Mouse (Mus musculus) bone marrow, adult 2 months (tissue): ENCODE data around the gene Capn13. TPM values are rescaled to one million over a fixed set of nuclear protein-coding genes. Genes with fewer than 3 reads are reported as not detected.

Experiments used
- H3K27ac ChIP-seq: fragments of 200-500 bp; 2 replicates; pipeline ENCODE4 v1.5.1; 2012; ENCODE audit warnings: low read depth, mild to moderate bottlenecking, control low read depth, inconsistent platforms, low read length; ENCODE audit not compliant: control insufficient read depth, poor library complexity, insufficient read depth
- H3K4me1 ChIP-seq: fragments of 200-500 bp; 2 replicates; pipeline ENCODE4 v1.6.1; 2011; ENCODE audit warnings: low read length; ENCODE audit not compliant: control insufficient read depth, insufficient read depth
- H3K4me3 ChIP-seq: fragments of 200-500 bp; replicated peaks from 2 replicates; pipeline ENCODE3; 2011; ENCODE audit warnings: mild to moderate bottlenecking, low read depth, low read length, control low read depth; ENCODE audit not compliant: control insufficient read depth
- CTCF ChIP-seq: fragments of 200-500 bp; IDR thresholded peaks from 2 replicates; pipeline ENCODE4 v1.5.1; 2011; ENCODE audit warnings: low read length, control low read depth; ENCODE audit not compliant: control insufficient read depth, insufficient read depth
- POLR2A ChIP-seq: fragments of 200-500 bp; IDR thresholded peaks from 2 replicates; pipeline ENCODE4 v1.6.1; 2011; ENCODE audit warnings: low read depth, mild to moderate bottlenecking, control low read depth, low read length, borderline replicate concordance; ENCODE audit not compliant: control insufficient read depth
- WGBS: fragments of 180-500 bp; shearing (Covaris S2); methylation state at CpG from one replicate; pipeline ENCODE4 v1.1.7; 2018; 5-methylcytosine and 5-hydroxymethylcytosine counted together
- polyA plus RNA-seq: library from polyadenylated mRNA; stranded (reverse); fragments of >200 nt; gene quantifications from 2 replicates; pipeline ENCODE4 v1.2.4, GENCODE M21; 2011; ENCODE audit warnings: low replicate concordance; ENCODE audit not compliant: missing spikeins, insufficient read depth, insufficient read length

The Capn13 gene
- polyA plus RNA-seq, 1 experiment = not detected

DNA sequence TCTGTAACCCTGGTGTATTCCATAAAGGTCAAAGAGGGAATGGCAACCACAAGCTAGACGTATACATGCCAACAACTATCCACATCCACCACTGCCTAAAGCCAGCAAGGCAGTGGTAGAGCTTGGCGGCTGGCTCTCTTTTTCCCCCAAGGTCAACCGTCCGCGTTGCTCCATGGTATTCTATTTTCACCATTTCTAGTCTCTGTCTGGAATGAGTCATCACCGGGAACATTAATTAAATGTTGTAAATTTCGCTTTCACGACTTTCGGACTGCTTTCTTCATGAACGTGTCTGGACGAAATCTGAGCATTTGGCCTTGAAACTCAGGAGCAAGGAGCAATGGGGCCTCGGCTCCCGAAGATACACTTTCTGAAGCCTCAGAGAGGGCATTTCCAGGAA lies 85.9 kb downstream of the Capn13 start:
- no peaks in the 10 kb centered on the region for H3K4me1 ChIP-seq
- H3K27ac ChIP-seq = no peak overlapping the region
- TF ChIP-seq CTCF = no peak
- TF ChIP-seq POLR2A = no peak
- H3K4me3 ChIP-seq = no peak overlapping the region
- WGBS = 88% methylated on average over 13 of the region's 13 CpGs

DNA sequence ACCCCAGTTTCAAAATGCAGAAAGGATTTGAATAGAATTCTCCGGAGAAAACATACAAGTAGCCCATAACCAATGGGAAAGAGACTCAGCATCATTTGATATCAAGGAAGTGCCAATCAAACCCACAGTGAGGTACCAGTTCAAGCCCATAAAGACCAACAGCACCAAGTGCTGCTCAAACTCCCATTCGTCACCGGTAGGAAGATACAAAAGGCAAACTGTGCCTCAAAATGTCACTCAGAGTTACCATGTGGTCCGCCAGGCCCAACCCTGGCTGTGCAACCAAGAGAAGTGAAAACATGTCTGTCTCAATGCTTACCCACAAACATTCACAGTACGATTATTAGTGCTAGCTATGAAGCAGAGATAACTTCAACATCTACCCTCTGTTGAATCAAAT lies 89.2 kb downstream of the Capn13 start:
- 84% methylated on average over 5 of the region's 5 CpGs for WGBS
- H3K27ac ChIP-seq = no peak overlapping the region

DNA sequence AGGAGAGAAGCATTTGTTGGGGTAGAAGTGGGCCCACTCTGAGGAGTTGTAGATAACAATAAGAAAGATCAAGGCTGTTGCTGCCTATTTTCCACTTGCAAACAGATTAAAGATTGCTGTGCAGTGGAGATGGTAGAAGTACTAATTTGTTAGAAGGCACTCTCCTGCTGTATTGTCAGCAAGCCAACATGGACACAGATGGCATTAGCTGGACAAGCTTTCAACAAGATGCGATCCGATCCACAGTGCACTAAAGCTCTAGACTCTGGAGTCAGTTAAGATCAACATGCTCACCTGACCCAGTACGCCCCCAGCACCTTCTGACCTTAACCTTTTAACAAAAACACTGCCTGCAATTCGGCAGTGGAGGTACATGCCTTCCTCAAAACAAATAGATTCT lies 92.0 kb downstream of the Capn13 start:
- H3K4me3 ChIP-seq = no peak overlapping the region
- TF ChIP-seq CTCF = no peak
- TF ChIP-seq POLR2A = no peak
- WGBS = 88% methylated on average over 4 of the region's 4 CpGs
- H3K27ac ChIP-seq = no peak overlapping the region
- no peaks in the 10 kb centered on the region for H3K4me1 ChIP-seq

More for the DNA sequence above, 89.2 kb downstream of the Capn13 start:
- no peak for TF ChIP-seq POLR2A
- TF ChIP-seq CTCF = no peak
- Histone ChIP-seq H3K4me1 (no peaks in the 10 kb centered on the region), H3K4me3 (no peak overlapping the region)

DNA sequence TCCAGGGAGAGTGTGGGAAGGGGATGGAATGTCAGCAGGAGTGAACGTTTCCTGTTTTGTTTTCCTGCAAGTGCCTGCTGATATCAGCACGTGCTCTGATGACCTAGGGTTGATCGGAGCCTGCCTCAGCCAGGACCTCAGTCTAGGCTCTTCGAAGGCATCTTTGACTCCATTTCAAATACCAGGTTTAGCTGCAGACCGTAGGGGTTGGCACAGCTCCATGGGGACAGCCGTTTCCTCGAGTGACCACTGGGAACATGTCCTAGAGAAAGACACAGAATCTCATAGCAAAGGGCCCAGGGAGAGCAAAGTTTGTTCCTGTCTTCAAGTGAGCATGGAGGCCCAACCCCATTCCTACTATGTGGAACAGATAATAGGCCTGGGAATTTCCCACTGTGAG lies 94.0 kb downstream of the Capn13 start:
- H3K27ac ChIP-seq = no peak overlapping the region
- no peak for TF ChIP-seq POLR2A
- no peak overlapping the region for H3K4me3 ChIP-seq
- H3K4me1 ChIP-seq = no peaks in the 10 kb centered on the region
- 46% methylated on average over 7 of the region's 7 CpGs for WGBS

DNA sequence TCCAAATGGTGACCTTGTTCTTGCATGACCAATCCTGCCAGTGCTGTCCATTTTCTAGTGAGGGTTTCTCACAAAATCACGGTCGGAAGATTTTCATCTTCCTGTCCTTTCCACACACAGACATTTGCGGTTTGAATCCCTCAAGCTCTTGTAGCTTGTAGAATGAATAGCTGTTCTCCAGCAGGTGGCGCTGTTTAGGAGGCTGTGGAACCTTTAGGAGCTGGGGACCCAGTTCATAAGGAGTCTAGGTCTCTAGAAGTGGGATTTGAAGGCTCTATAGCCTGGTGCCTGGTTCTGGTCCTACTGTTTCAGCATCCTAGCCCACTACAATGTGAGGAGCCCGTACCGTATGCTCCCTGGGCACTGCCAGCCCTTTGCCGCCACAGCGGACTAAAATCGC lies 95.0 kb downstream of the Capn13 start:
- TF ChIP-seq CTCF (peak; percentile 67), POLR2A (no peak)
- Histone ChIP-seq H3K27ac (no peak overlapping the region), H3K4me1 (no peaks in the 10 kb centered on the region; the same call in 1 of the 2 replicates), H3K4me3 (no peak overlapping the region)
- WGBS = 49% methylated on average over 9 of the region's 9 CpGs

DNA sequence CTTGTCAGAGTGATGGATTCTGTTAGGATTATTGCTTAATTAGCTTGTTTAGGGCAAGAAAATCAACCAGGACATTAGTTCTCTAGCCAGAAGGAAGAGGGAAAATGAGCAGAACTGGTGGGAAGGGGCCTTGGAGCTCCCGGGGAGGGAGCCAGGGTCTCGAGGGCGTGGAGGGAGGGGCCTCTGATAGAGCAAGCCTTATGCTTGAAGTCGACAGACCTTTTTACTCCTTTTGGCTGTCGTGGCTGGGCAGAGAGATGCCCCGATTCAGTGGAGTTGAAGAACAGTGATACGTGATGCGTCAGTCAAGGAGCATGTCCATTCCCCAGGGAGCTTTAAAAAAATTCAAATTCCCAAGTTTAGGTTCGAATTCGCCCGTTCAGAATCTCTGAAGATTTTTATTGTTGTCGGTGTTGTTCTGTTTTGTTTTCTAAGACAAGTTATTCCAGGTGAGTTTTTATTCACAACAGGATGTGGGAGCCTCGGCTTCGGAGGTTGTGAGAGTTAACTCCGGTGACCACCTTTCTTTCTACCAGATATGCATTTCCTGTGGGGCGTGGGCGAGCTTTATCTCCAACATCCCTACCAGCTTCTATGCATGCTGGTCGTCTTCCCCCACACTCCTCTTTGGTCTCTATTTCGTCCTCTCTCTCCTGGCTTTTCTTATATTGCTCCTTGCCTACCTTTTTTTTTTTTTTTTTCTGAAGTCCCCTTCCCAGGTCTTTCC lies 96.4 kb downstream of the Capn13 start:
- Histone ChIP-seq H3K27ac (no peak overlapping the region), H3K4me3 (no peak overlapping the region), H3K4me1 (no peaks in the 10 kb centered on the region; the same call in 1 of the 2 replicates)
- 27% methylated on average over 19 of the region's 19 CpGs for WGBS
- TF ChIP-seq POLR2A (no peak), CTCF (no peak)

DNA sequence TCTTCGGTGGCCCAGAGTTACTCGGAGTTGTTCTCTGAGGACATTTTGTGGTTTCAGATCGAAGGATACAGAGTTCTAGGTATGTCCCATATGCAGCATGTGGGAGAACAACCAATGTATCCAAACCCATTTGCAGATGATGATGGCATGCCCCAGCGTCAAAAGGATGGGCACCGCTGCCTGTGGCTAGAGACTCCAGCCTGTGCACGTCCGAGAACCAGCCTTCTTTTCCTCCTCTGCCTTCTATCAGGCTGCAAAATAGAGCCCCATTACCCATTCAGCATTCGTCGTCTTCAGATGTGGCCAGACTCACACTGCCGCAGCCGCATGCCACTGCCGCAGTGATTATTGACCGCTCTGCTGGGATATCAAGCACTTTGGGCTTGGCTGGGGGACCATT lies 97.0 kb downstream of the Capn13 start:
- Histone ChIP-seq H3K4me3 (no peak overlapping the region), H3K4me1 (no peaks in the 10 kb centered on the region; the same call in 1 of the 2 replicates), H3K27ac (no peak overlapping the region)
- 65% methylated on average over 13 of the region's 13 CpGs for WGBS
- no peak for TF ChIP-seq POLR2A
- no peak for TF ChIP-seq CTCF

DNA sequence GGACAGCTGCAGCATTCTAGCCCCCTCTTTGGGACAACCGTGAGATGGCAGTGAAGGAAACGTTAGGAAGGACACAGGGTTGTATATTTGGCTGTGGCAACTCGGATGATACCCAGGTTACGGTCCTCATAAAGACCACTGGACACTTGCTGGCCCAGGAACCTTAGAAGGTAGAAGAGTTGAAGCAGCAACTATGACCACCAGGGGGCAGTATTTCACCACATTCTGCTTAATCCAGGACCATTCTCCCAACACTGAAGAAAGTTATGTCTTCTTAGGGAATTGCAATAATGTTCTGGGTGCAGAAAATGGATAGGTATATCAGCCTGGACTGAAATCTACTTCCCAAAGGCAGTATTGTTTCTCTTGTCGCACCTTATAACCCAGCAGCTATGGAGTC lies 97.4 kb downstream of the Capn13 start:
- WGBS = 23% methylated on average over 5 of the region's 5 CpGs
- TF ChIP-seq POLR2A (no peak), CTCF (peak; percentile 48)
- Histone ChIP-seq H3K4me3 (no peak overlapping the region), H3K4me1 (no peaks in the 10 kb centered on the region; the same call in 1 of the 2 replicates), H3K27ac (no peak overlapping the region)

DNA sequence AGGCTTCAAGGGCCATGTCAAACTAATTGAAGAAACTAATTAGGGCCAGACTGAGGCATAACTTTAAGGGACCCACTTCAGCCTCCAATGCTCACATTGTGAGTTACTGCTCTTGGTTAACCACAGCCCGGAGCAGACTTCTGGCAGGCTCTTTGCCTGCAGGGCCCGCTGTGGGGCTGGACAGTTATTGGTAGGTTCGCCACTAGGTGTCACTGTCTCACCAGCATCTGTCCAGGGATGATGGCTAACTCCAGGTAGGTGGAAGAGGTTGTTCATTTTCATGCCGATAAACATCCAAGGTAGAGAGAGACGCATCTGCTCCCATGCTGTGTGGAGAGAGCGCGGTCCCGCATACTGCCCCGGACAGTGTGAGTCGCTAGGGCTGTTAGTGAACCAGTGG lies 98.6 kb downstream of the Capn13 start:
- no peak overlapping the region for H3K4me3 ChIP-seq
- TF ChIP-seq CTCF (peak; percentile 91), POLR2A (no peak)
- no peaks in the 10 kb centered on the region; the same call in 1 of the 2 replicates for H3K4me1 ChIP-seq
- WGBS = 4% methylated on average over 10 of the region's 10 CpGs
- no peak overlapping the region for H3K27ac ChIP-seq
